Mouse (Mus musculus) midbrain, embryonic 11.5 days (tissue): ENCODE measurements at regions not wholly inside any gene's neighbourhood (a gene's known extent, or its start where the extent isn't known, plus 50 kb on each side); places are given as distances from the start of the nearest gene placed in this dataset.
A peak's percentile ranks its signal among the peaks of the same experiment; 100 is the strongest.

ENCODE experiments used
- ATAC-seq: fragments of 200-750 bp; cut with Nextera tagmentation; 2 replicates; pipeline ENCODE4 v1.8.0; 2017; ENCODE audit warnings: moderate TSS enrichment, moderate library complexity; ENCODE audit not compliant: low FRiP score
- DNase-seq: peaks from one replicate; pipeline ENCODE4 v3.0.0; 2015; ENCODE audit warnings: low spot score; ENCODE audit errors: missing footprints
- H3K27ac ChIP-seq: fragments of 300-500 bp; sonication (generic); 2 replicates; pipeline ENCODE4 v1.5.1; 2014; ENCODE audit warnings: low read depth, low read length
- H3K27me3 ChIP-seq: fragments of 300-500 bp; sonication (generic); 2 replicates; pipeline ENCODE4 v1.6.1; 2014; ENCODE audit warnings: mild to moderate bottlenecking, low read length, moderate library complexity, mixed read lengths; ENCODE audit not compliant: control insufficient read depth, insufficient read depth
- H3K36me3 ChIP-seq: fragments of 300-500 bp; sonication (generic); 2 replicates; pipeline ENCODE4 v1.6.1; 2014; ENCODE audit warnings: mild to moderate bottlenecking, low read length, moderate library complexity, mixed read lengths; ENCODE audit not compliant: control insufficient read depth, insufficient read depth
- H3K4me1 ChIP-seq: fragments of 300-500 bp; sonication (generic); 2 replicates; pipeline ENCODE4 v1.6.1; 2014; ENCODE audit warnings: low read length; ENCODE audit not compliant: control insufficient read depth, insufficient read depth
- H3K4me2 ChIP-seq: fragments of 300-500 bp; sonication (generic); 2 replicates; pipeline ENCODE4 v1.6.1; 2014; ENCODE audit warnings: mild to moderate bottlenecking, moderate library complexity
- H3K4me3 ChIP-seq: fragments of 300-500 bp; sonication (generic); 2 replicates; pipeline ENCODE4 v1.5.1; 2014; ENCODE audit warnings: low read depth, low read length
- H3K9ac ChIP-seq: fragments of 300-500 bp; sonication (generic); 2 replicates; pipeline ENCODE4 v1.6.1; 2014; ENCODE audit warnings: low read length
- H3K9me3 ChIP-seq: fragments of 300-500 bp; sonication (generic); 2 replicates; pipeline ENCODE4 v1.6.1; 2016; ENCODE audit warnings: low read length; ENCODE audit not compliant: control insufficient read depth
- WGBS: fragments of 180-500 bp; shearing (Covaris S2); extraction: QIAGEN DNeasy Blood & Tissue Kit; methylation state at CpG from one replicate; pipeline ENCODE4 v1.1.7; 2014; 5-methylcytosine and 5-hydroxymethylcytosine counted together

- WGBS, result 53% methylated on average over 4 of the region's 4 CpGs
- H3K4me2 ChIP-seq, result no peak overlapping the region
- ATAC-seq, result no peak
Measured at GRCm38 (mm10) chr5:136626142-136626771, 59.0 kb upstream of the Cux1 start.

GRCm38 (mm10) chr5:136626891-136627290 is 59.6 kb upstream of the Cux1 start:
- WGBS, result 88% methylated on average over 2 of the region's 2 CpGs
- ATAC-seq, result no peak
- H3K36me3 ChIP-seq, result no peaks in the 10 kb centered on the region
- no peak overlapping the region for H3K4me2 ChIP-seq
- no peaks in the 10 kb centered on the region for H3K9me3 ChIP-seq
- no peak overlapping the region for H3K9ac ChIP-seq
- peaks cover 2% of the 10 kb centered on the region; the same call in 1 of the 2 replicates for H3K27me3 ChIP-seq
- H3K4me3 ChIP-seq, result no peak overlapping the region
- peak; percentile 67 for DNase-seq
- no peaks in the 10 kb centered on the region for H3K4me1 ChIP-seq
- H3K27ac ChIP-seq, result no peak overlapping the region

More at GRCm38 (mm10) chr5:136626142-136626771, 59.0 kb upstream of the Cux1 start:
- Histone ChIP-seq H3K4me3 (no peak overlapping the region), H3K27ac (no peak overlapping the region), H3K9me3 (no peaks in the 10 kb centered on the region), H3K4me1 (no peaks in the 10 kb centered on the region), H3K36me3 (no peaks in the 10 kb centered on the region), H3K9ac (no peak overlapping the region), H3K27me3 (peaks cover 5% of the 10 kb centered on the region; the same call in 1 of the 2 replicates)
- DNase-seq, result peak; percentile 21

GRCm38 (mm10) chr5:136627671-136628292 is 60.5 kb upstream of the Cux1 start:
- Histone ChIP-seq H3K4me3 (no peak overlapping the region), H3K27ac (no peak overlapping the region), H3K27me3 (no peaks in the 10 kb centered on the region; the same call in 1 of the 2 replicates), H3K36me3 (no peaks in the 10 kb centered on the region), H3K9me3 (no peaks in the 10 kb centered on the region), H3K9ac (no peak overlapping the region), H3K4me1 (no peaks in the 10 kb centered on the region), H3K4me2 (no peak overlapping the region)
- no peak for ATAC-seq
- DNase-seq, result peak; percentile 72
- 78% methylated on average over 11 of the region's 11 CpGs for WGBS

- Histone ChIP-seq H3K27me3 (no peaks in the 10 kb centered on the region; the same call in 1 of the 2 replicates), H3K9me3 (no peaks in the 10 kb centered on the region), H3K4me1 (no peaks in the 10 kb centered on the region), H3K9ac (no peak overlapping the region), H3K4me3 (no peak overlapping the region), H3K36me3 (no peaks in the 10 kb centered on the region), H3K27ac (no peak overlapping the region), H3K4me2 (no peak overlapping the region)
- ATAC-seq (no peak), DNase-seq (peak; percentile 26)
- WGBS, result 90% methylated on average over 5 of the region's 5 CpGs
Measured at GRCm38 (mm10) chr5:136628502-136628901, 61.2 kb upstream of the Cux1 start.

GRCm38 (mm10) chr5:136632286-136632685 is 60.7 kb upstream of the Myl10 start:
- 90% methylated on average over 5 of the region's 5 CpGs for WGBS
- DNase-seq, result peak; percentile 72

GRCm38 (mm10) chr5:136633901-136634300 is 59.0 kb upstream of the Myl10 start:
- Histone ChIP-seq H3K27ac (no peak overlapping the region), H3K4me3 (no peak overlapping the region), H3K4me2 (no peak overlapping the region), H3K9ac (no peak overlapping the region), H3K4me1 (no peaks in the 10 kb centered on the region), H3K36me3 (no peaks in the 10 kb centered on the region), H3K27me3 (no peaks in the 10 kb centered on the region), H3K9me3 (no peaks in the 10 kb centered on the region)
- WGBS, result 81% methylated on average over 6 of the region's 6 CpGs
- DNase-seq, result no peak
- ATAC-seq, result no peak

More at GRCm38 (mm10) chr5:136632286-136632685, 60.7 kb upstream of the Myl10 start:
- H3K4me2 ChIP-seq, result no peak overlapping the region
- ATAC-seq, result no peak
- no peak overlapping the region for H3K9ac ChIP-seq
- H3K4me1 ChIP-seq, result no peaks in the 10 kb centered on the region
- no peaks in the 10 kb centered on the region for H3K27me3 ChIP-seq
- H3K4me3 ChIP-seq, result no peak overlapping the region
- H3K36me3 ChIP-seq, result no peaks in the 10 kb centered on the region
- no peaks in the 10 kb centered on the region for H3K9me3 ChIP-seq
- no peak overlapping the region for H3K27ac ChIP-seq

GRCm38 (mm10) chr5:136635119-136635518 is 57.8 kb upstream of the Myl10 start:
- no peaks in the 10 kb centered on the region for H3K27me3 ChIP-seq

GRCm38 (mm10) chr5:136636476-136636875 is 56.5 kb upstream of the Myl10 start:
- no peak overlapping the region for H3K27ac ChIP-seq
- H3K9me3 ChIP-seq, result no peaks in the 10 kb centered on the region
- no peak overlapping the region for H3K4me2 ChIP-seq
- 56% methylated on average over 1 of the region's 1 CpGs for WGBS
- no peaks in the 10 kb centered on the region for H3K27me3 ChIP-seq
- no peaks in the 10 kb centered on the region for H3K36me3 ChIP-seq
- DNase-seq, result peak; percentile 26
- no peaks in the 10 kb centered on the region for H3K4me1 ChIP-seq
- H3K4me3 ChIP-seq, result no peak overlapping the region
- H3K9ac ChIP-seq, result no peak overlapping the region
- no peak for ATAC-seq

More at GRCm38 (mm10) chr5:136635119-136635518, 57.8 kb upstream of the Myl10 start:
- no peak overlapping the region for H3K4me3 ChIP-seq
- no peak overlapping the region for H3K27ac ChIP-seq
- DNase-seq (peak; percentile 68), ATAC-seq (no peak)
- H3K36me3 ChIP-seq, result no peaks in the 10 kb centered on the region
- WGBS, result 95% methylated on average over 2 of the region's 2 CpGs
- H3K4me2 ChIP-seq, result no peak overlapping the region
- no peaks in the 10 kb centered on the region for H3K9me3 ChIP-seq
- H3K4me1 ChIP-seq, result no peaks in the 10 kb centered on the region
- no peak overlapping the region for H3K9ac ChIP-seq

GRCm38 (mm10) chr5:136637872-136638271 is 55.1 kb upstream of the Myl10 start:
- Histone ChIP-seq H3K4me3 (no peak overlapping the region), H3K27me3 (no peaks in the 10 kb centered on the region), H3K36me3 (no peaks in the 10 kb centered on the region), H3K9me3 (no peaks in the 10 kb centered on the region), H3K4me2 (no peak overlapping the region), H3K4me1 (no peaks in the 10 kb centered on the region), H3K27ac (no peak overlapping the region), H3K9ac (no peak overlapping the region)
- DNase-seq, result peak; percentile 37
- ATAC-seq, result no peak
- 77% methylated on average over 11 of the region's 11 CpGs for WGBS
